Mouse (Mus musculus): ENCODE data around the gene Efcab10. TPM values are rescaled to one million over a fixed set of nuclear protein-coding genes. Genes with fewer than 3 reads are reported as not detected.

Gene Efcab10
- polyA plus RNA-seq (2015; fragmentation: Nextera tagmentation; extraction: Ambion mirVana): 4.3 and 4.4 TPM in 2 replicates

DNA sequence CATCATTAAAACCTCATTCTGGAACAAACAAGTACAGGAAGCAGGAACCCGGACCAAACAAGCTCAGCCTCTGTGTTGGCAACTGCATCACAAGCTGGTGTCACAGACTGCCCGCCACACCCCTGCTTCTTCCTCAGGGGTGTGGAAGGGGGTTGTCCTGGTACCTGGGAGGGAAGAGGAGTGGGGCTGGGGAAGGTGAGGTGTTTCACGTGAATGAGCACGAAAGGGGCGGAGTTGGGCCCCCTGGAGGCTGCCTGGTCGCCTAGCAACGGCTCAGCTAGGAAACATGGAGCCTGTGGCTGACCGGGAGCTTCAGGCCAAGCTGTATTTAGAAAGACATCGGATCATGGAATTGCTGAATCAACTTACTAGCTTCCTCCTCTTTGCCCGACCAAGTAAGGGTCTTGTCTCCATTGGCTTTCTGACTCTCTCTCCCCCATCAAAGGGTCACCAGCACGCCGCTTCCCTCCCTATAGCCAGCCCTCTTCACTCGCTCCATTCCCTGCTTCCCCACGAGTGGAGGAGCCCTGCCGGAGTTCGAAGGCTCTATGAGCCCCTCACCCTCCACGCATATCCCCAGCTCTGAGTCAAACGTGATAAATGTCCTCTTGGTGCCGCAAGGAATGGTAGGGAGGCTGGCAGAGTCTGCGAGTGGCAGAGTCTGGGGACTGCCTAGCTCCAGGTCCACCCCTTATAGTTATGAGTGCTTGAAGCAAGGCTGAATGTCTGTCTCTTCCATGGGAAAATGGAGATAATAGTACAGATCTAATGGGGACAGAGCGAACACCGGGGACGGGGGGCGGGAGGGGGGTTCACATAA lies at the start of gene Efcab10:
Efcab10 (plus strand) TSS at position 51 of the 820 bp plus-strand sequence.
- Histone ChIP-seq H3K4me3 (peak within 1 kb of the TSS; percentile 35), H3K9ac (peak within 1 kb of the TSS; percentile 33; the same call in 1 of the 2 replicates), H3K36me3 (replicated peaks) (no peaks in the 10 kb centered on the region), H3K9me3 (no peaks in the 10 kb centered on the region), H3K27ac (peak within 1 kb of the TSS; percentile 76), H3K27me3 (replicated peaks) (no peaks in the 10 kb centered on the region), H3K4me1 (peaks cover 14% of the 10 kb centered on the region; the same call in 1 of the 2 replicates), H3K4me2 (peak within 1 kb of the TSS; percentile 54)
- WGBS: 7% methylated on average over 24 of the region's 24 CpGs
- ATAC-seq (replicated peaks): peak; percentile 90

DNA sequence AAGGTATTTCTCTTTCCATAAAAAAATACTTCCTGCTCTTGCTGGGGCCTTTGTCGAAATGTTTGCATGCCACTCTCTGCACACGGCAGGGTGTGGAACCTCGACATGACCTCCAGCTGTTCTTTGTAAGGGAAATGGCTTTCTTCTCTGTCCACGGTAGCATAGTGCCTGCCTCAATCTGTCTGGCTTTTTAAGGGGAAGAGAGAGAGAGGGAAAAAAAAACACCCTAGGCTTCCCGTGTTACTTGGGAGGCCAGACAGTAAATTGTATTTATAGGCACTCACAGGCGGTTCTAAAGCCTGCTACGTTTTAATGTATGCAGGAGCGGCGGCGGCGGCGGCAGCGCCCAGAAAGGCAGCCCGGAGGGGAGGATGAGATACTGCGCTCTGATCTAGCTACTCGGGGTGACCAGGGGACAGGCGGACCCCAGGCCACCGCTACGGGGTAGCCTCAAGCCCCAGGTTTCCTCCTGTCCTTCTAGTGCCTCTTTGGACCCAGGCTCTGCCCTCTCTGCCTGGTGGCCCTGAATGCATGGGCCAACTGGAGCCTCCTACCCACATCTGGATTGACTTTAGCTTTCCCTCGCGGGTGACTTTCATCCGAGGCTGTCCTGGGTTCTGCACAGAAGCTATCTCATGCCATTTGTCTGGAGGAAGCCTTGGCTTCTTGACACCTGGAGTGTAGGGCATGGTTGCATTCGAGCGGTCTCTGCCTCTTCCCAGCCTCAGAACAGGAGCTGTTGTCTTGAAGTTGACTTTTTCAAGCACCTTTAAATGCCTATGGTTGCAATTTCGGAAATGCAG lies 49.5 kb upstream of the Efcab10 start:
- peak; percentile 22; the same call in 1 of the 2 replicates for ATAC-seq (replicated peaks)
- H3K4me3 ChIP-seq: peak overlapping the region; percentile 15; the same call in 1 of the 2 replicates
- WGBS: 9% methylated on average over 25 of the region's 25 CpGs

DNA sequence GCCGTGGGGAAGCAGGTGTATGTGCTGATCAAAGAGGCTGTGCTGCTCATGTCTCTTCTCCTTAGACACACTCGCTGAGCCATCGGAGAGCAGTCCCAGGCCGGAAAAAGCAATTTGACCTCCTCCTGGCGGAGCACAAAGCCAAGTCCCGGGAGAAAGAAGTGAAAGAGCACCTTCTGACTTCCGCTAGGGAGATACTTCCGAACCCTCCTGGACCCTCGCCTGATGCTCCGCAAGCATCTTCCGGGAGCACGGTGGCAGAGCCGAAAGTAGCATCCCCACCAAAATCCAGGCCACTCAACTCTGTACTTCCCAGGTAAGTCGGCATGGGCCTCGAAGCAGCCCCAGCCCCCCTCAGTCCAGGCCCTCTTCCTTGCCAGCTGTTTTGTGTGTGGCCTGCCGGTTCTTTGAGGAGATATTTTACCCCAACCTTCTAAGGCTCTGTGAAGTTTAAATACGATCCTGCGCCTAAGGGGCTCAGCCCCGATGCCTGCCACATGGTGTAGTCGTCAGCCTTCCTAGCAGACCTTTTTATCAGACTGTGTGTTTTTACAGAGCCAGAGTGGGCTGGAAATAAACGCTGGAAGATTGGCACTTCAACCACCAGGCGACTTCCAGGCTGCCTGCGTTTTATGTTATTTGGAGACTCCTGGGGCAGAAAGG lies 48.8 kb upstream of the Efcab10 start:
- Histone ChIP-seq H3K9me3 (no peaks in the 10 kb centered on the region), H3K4me1 (peaks cover 39% of the 10 kb centered on the region), H3K27ac (peak overlapping the region; percentile 65), H3K36me3 (replicated peaks) (0 out of 2 replicates have a peak, but pooled peaks cover 10% of the 10 kb centered on the region), H3K4me2 (peak overlapping the region; percentile 44), H3K27me3 (replicated peaks) (no peaks in the 10 kb centered on the region), H3K4me3 (0 out of 2 replicates have a peak overlapping the region, but pooled peaks have one; percentile 3), H3K9ac (no peak overlapping the region; the same call in 1 of the 2 replicates)
- 30% methylated on average over 23 of the region's 23 CpGs for WGBS
- ATAC-seq (replicated peaks): no peak; the same call in 1 of the 2 replicates

More for the DNA sequence above, 49.5 kb upstream of the Efcab10 start:
- peak overlapping the region; percentile 13 for H3K9ac ChIP-seq
- H3K9me3 ChIP-seq: no peaks in the 10 kb centered on the region
- H3K4me2 ChIP-seq: peak overlapping the region; percentile 44
- peaks cover 46% of the 10 kb centered on the region for H3K4me1 ChIP-seq
- peak overlapping the region; percentile 65 for H3K27ac ChIP-seq
- H3K36me3 ChIP-seq (replicated peaks): 0 out of 2 replicates have a peak, but pooled peaks cover 7% of the 10 kb centered on the region
- no peaks in the 10 kb centered on the region for H3K27me3 ChIP-seq (replicated peaks)

DNA sequence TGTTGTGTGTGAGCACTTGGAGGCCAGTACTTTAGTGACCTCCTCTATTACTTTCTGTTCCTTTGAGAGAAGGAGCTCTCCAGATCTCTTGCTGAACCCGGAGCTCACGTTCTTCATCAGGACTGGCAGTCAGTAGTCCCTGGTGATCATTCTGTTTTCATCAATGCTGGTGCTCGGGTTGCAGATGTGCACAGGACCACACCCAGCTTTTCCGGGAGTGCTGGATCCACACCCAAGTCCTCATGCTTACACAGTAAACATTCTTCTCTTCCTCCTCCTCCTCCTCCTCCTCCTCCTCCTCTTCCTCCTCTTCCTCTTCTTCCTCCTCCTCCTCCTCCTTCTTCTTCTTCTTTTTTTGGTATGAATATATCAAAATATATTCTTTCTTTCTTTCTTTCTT lies 42.0 kb upstream of the Efcab10 start:
- no peak overlapping the region for H3K4me2 ChIP-seq
- 0 out of 2 replicates have a peak, but pooled peaks cover 11% of the 10 kb centered on the region for H3K36me3 ChIP-seq (replicated peaks)
- no peaks in the 10 kb centered on the region for H3K9me3 ChIP-seq
- no peaks in the 10 kb centered on the region for H3K27me3 ChIP-seq (replicated peaks)
- no peak overlapping the region for H3K9ac ChIP-seq
- no peaks in the 10 kb centered on the region for H3K4me1 ChIP-seq
- no peak overlapping the region for H3K4me3 ChIP-seq
- ATAC-seq (replicated peaks): no peak
- no peak overlapping the region for H3K27ac ChIP-seq
- 87% methylated on average over 4 of the region's 4 CpGs for WGBS

DNA sequence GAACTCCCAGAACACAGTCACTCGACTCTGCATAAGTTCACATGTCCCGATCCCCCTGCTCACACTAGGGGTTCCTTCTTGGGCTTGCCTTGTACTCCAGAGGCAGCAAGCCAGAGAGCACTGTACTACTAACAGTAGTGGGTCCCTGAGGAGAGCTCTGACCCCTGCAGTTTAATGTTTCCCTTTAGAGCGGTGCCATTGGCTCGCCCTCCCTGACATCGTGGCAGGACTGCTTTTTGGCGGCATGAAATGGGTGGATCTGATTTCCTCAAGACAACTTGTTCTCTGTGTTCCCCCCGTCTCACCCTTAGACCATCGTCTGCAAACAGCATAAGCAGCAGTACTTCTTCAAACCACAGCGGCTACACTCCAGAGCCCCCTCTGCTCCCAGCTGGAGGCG lies 36.3 kb upstream of the Efcab10 start:
- Histone ChIP-seq H3K27me3 (replicated peaks) (no peaks in the 10 kb centered on the region), H3K9ac (no peak overlapping the region), H3K4me1 (0 out of 2 replicates have a peak, but pooled peaks cover 3% of the 10 kb centered on the region), H3K4me3 (no peak overlapping the region), H3K4me2 (no peak overlapping the region), H3K27ac (no peak overlapping the region), H3K9me3 (no peaks in the 10 kb centered on the region), H3K36me3 (replicated peaks) (0 out of 2 replicates have a peak, but pooled peaks cover 3% of the 10 kb centered on the region)
- 91% methylated on average over 10 of the region's 10 CpGs for WGBS
- ATAC-seq (replicated peaks): no peak

DNA sequence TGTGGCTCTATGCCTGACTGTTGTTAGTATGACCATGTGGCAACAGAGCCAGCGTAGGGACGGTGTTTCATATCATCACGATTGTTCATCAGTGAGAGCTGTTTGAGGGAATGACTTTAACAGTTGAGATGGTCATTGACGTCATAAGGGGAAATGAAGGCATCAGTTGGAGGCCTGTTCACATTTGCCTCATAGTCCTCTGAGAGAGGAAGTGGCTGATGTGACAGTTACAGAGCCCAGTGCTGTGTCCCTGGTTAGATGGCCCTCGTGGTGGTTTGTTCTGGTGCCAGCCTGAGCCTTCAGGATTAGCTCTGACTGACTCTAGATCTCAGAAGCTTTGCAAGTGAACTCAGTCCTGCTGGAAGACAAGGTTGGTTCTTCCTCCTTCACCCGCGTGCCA lies 35.4 kb upstream of the Efcab10 start:
- H3K36me3 ChIP-seq (replicated peaks): 0 out of 2 replicates have a peak, but pooled peaks cover 3% of the 10 kb centered on the region
- no peaks in the 10 kb centered on the region for H3K9me3 ChIP-seq
- 0 out of 2 replicates have a peak, but pooled peaks cover 3% of the 10 kb centered on the region for H3K4me1 ChIP-seq
- 93% methylated on average over 7 of the region's 7 CpGs for WGBS
- H3K4me2 ChIP-seq: no peak overlapping the region
- H3K9ac ChIP-seq: no peak overlapping the region
- H3K27me3 ChIP-seq (replicated peaks): no peaks in the 10 kb centered on the region
- H3K27ac ChIP-seq: no peak overlapping the region
- no peak overlapping the region for H3K4me3 ChIP-seq
- ATAC-seq (replicated peaks): no peak

DNA sequence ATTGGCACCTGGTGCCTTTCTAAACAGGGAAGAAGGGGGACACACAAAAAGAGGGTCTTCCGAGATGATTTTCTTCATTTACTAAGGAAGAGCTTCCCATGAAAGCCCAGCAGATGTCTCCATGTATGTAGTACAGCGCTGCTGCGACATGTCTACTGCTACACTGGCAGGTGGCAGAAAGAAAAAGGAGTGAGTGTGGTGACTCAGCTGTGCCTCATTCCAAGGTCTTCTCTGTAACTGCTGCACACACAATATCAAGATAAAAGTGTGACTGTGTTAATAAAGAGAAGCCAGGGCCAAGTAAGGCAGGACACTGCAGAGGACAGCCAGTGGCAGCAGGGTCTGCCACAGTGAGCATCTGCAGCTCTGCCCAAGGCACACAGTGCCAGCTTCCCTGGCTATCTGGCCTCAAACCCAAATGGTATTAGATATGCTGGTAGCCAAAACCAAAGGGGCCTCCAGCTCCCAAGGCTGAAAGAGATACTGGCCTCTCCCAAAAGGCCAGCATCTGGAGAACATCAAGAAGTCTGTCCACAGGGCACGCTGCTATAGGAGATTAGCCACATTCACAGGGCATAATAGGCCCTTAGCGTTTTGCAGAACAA lies 34.7 kb upstream of the Efcab10 start:
- Histone ChIP-seq H3K4me1 (0 out of 2 replicates have a peak, but pooled peaks cover 3% of the 10 kb centered on the region), H3K4me3 (no peak overlapping the region), H3K27ac (peak overlapping the region; percentile 21; the same call in 1 of the 2 replicates), H3K9ac (no peak overlapping the region), H3K9me3 (no peaks in the 10 kb centered on the region), H3K4me2 (no peak overlapping the region), H3K27me3 (replicated peaks) (no peaks in the 10 kb centered on the region), H3K36me3 (replicated peaks) (0 out of 2 replicates have a peak, but pooled peaks cover 3% of the 10 kb centered on the region)
- 73% methylated on average over 5 of the region's 5 CpGs for WGBS
- ATAC-seq (replicated peaks): peak; percentile 35; the same call in 1 of the 2 replicates

DNA sequence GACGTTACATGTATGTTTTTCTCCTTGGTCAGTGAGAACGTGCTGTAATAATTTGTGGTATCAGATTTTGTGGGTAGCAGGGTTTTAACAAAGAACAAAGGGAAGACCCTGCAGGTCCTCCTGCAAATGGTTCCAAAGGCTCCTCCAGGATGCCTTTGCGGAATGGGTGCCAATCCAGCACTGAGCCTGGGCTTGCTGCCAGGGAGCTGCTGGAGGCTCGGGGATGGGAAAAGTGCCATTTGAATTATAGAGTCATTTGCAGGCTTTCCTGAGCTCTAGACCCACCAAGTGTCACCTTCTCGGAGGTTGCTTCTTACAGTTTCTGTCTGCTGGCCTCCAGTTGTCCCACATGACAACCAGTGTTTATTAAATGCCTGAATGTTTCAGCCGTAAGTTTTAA lies 33.9 kb upstream of the Efcab10 start:
- Histone ChIP-seq H3K9ac (no peak overlapping the region), H3K27me3 (replicated peaks) (no peaks in the 10 kb centered on the region), H3K9me3 (no peaks in the 10 kb centered on the region), H3K4me1 (0 out of 2 replicates have a peak, but pooled peaks cover 3% of the 10 kb centered on the region), H3K4me2 (no peak overlapping the region), H3K36me3 (replicated peaks) (0 out of 2 replicates have a peak, but pooled peaks cover 3% of the 10 kb centered on the region), H3K27ac (no peak overlapping the region), H3K4me3 (no peak overlapping the region)
- ATAC-seq (replicated peaks): 0 out of 2 replicates have a peak, but pooled peaks have one; percentile 48
- 58% methylated on average over 6 of the region's 6 CpGs for WGBS

DNA sequence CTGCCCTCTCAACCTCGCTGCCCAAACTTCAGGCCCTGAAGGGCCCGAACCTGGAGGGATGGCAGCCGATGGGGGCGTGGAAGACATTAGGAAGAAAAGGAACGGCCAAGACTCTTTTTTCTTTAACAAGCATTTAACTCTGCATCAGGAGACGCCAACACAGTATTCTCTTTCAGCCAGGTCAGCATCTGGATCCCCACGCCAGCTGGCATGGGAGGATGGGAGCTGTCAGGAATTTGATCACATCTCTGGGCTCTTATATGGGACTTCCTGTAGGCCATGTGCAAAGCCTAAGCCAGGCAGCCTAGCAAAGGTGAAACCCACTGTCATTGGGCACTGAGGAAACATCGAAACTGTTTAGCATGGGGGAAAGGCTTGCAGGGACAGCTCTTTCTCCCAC lies 30.1 kb upstream of the Efcab10 start:
- H3K36me3 ChIP-seq (replicated peaks): no peaks in the 10 kb centered on the region
- ATAC-seq (replicated peaks): no peak
- H3K27ac ChIP-seq: no peak overlapping the region
- H3K9ac ChIP-seq: no peak overlapping the region
- H3K27me3 ChIP-seq (replicated peaks): no peaks in the 10 kb centered on the region
- 0 out of 2 replicates have a peak, but pooled peaks cover 3% of the 10 kb centered on the region for H3K4me1 ChIP-seq
- no peaks in the 10 kb centered on the region for H3K9me3 ChIP-seq
- no peak overlapping the region for H3K4me3 ChIP-seq
- no peak overlapping the region for H3K4me2 ChIP-seq
- 91% methylated on average over 8 of the region's 8 CpGs for WGBS

DNA sequence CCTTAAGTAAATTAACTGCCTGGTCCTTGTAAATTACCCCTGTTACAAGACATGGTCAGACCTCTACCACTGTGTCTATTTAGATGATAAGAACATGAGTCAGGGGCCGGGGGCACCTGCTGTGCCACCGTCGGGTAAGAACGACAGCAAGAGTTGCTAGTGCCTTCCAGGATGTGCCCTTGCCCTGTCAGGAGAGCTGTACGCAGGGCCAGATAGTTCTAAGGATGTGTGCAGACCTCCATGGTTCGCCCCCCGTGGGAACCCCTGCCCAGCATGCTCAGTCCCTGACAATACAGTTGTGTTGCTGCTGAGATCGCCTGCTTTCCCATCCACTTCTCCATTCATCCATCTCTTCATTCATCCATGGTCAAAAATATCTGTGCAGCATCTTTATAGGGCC lies 29.5 kb upstream of the Efcab10 start:
- Histone ChIP-seq H3K9ac (no peak overlapping the region), H3K36me3 (replicated peaks) (no peaks in the 10 kb centered on the region), H3K4me1 (no peaks in the 10 kb centered on the region), H3K4me2 (no peak overlapping the region), H3K9me3 (no peaks in the 10 kb centered on the region), H3K4me3 (no peak overlapping the region), H3K27ac (no peak overlapping the region), H3K27me3 (replicated peaks) (no peaks in the 10 kb centered on the region)
- WGBS: 83% methylated on average over 8 of the region's 8 CpGs
- no peak for ATAC-seq (replicated peaks)

DNA sequence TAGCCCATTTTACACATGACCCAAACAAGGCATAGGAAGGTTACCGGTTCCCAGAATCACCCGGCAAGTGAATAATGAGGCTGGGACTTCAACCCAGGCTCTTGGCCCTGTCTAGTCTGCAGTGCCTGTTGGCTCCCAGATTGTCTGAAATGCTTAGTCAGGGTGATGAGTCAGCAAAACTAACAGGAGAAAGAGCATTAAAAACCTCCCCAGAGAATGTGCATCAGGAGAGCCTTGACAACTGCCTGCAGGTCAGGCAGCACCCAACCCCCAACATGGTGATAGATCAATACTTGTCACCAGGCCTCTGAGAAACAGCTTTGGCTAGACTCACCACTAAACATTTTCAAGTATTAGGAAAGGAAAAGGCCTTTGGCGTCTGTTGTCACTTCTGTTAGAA lies 25.1 kb upstream of the Efcab10 start:
- Histone ChIP-seq H3K4me1 (no peaks in the 10 kb centered on the region), H3K4me3 (no peak overlapping the region), H3K36me3 (replicated peaks) (no peaks in the 10 kb centered on the region), H3K27ac (no peak overlapping the region), H3K9me3 (no peaks in the 10 kb centered on the region), H3K9ac (no peak overlapping the region), H3K27me3 (replicated peaks) (no peaks in the 10 kb centered on the region), H3K4me2 (no peak overlapping the region)
- no peak for ATAC-seq (replicated peaks)
- 94% methylated on average over 3 of the region's 3 CpGs for WGBS
